Mouse (Mus musculus): ENCODE results near the gene Rflnb. TPM values are rescaled to one million over a fixed set of nuclear protein-coding genes. Genes with fewer than 3 reads are reported as not detected.

The Rflnb gene
- polyA plus RNA-seq, 1 experiment, result 30.8 TPM

- no peak for TF ChIP-seq CTCF (IDR thresholded peaks at IDR 0.05; ENCODE audit: control insufficient read depth, insufficient read depth, low read length)
- TF ChIP-seq POLR2A (IDR thresholded peaks at IDR 0.05; ENCODE audit: borderline replicate concordance, control insufficient read depth, low read depth, low read length), result no peak
- WGBS, result 95% methylated on average over 2 of the region's 2 CpGs
- no peak overlapping the region for H3K27ac ChIP-seq (ENCODE audit: control insufficient read depth, insufficient read depth, low read depth, low read length, poor library complexity)
- H3K4me3 ChIP-seq (replicated peaks; ENCODE audit: control insufficient read depth, low read depth, low read length), result no peak overlapping the region
- H3K4me1 ChIP-seq (ENCODE audit: control insufficient read depth, insufficient read depth, low read length), result no peaks in the 10 kb centered on the region
Measured at GRCm38 (mm10) chr11:76060906-76061305, 33.3 kb upstream of the Rflnb start.

DNA sequence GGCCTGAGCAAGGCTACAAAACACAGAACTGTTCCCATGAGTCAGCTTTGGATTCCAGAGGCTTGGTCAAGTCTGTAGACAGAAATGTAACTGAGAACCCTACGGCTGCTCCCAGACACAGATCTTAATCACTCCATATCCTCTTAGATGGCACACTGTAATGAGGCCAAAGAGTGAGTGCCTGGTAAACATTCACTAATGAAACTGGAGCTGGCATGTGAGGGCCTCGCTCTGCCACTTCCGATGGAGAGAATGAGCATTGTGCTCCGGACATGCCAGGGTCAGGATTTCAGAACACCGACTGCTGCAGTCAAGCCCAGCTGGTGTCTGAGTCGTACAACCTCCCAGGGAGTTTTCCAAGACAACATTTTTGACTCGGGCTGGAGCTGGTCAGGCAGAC, 32.4 kb upstream of the Rflnb start:
- WGBS, result 80% methylated on average over 7 of the region's 7 CpGs
- TF ChIP-seq POLR2A (IDR thresholded peaks at IDR 0.05; ENCODE audit: borderline replicate concordance, control insufficient read depth, low read depth, low read length) (no peak), CTCF (IDR thresholded peaks at IDR 0.05; ENCODE audit: control insufficient read depth, insufficient read depth, low read length) (no peak)
- H3K4me1 ChIP-seq (ENCODE audit: control insufficient read depth, insufficient read depth, low read length), result no peaks in the 10 kb centered on the region
- H3K4me3 ChIP-seq (replicated peaks; ENCODE audit: control insufficient read depth, low read depth, low read length), result no peak overlapping the region
- H3K27ac ChIP-seq (ENCODE audit: control insufficient read depth, insufficient read depth, low read depth, low read length, poor library complexity), result no peak overlapping the region

DNA sequence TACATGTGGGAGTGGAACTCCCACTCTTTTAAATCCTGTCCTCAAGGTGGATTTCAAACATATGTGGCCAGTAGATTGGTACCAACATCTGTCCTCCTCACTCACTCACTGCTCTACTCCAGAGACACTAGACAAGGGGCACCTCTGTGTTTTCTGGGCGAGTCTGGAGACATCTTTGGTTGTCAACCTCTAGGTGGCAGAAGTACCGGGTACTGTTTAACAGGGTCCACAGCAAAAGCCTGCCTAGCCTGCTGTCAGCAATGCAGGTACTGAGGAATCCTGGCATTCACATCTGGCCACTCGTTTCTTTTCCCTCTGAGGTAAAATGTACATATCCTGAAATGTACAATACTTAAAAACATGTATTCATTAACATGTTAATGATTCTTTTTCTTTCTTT, 28.9 kb upstream of the Rflnb start:
- no peak for TF ChIP-seq POLR2A (IDR thresholded peaks at IDR 0.05; ENCODE audit: borderline replicate concordance, control insufficient read depth, low read depth, low read length)
- H3K4me3 ChIP-seq (replicated peaks; ENCODE audit: control insufficient read depth, low read depth, low read length), result no peak overlapping the region
- 50% methylated on average over 3 of the region's 3 CpGs for WGBS

DNA sequence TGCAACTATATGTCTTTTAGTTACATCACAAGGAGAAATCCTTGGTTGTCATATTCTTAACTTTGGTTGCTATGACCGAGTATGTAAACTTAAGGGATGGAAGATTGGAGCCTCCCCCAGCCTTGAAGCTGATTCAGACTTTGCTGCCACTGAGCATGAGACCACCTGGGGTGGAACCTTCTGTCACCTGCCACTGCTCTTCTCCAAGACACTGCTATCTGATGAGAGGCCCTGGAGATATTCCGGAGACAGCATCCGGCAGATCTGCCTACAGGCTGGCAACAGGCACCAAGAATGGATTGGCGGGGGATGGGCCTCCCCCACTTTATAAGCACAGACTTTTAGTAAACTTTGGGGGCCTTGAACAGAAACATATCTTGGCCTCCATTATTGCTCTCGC, 24.9 kb upstream of the Rflnb start:
- no peaks in the 10 kb centered on the region for H3K4me1 ChIP-seq (ENCODE audit: control insufficient read depth, insufficient read depth, low read length)
- 94% methylated on average over 5 of the region's 5 CpGs for WGBS
- H3K4me3 ChIP-seq (replicated peaks; ENCODE audit: control insufficient read depth, low read depth, low read length), result no peak overlapping the region
- no peak overlapping the region for H3K27ac ChIP-seq (ENCODE audit: control insufficient read depth, insufficient read depth, low read depth, low read length, poor library complexity)
- TF ChIP-seq POLR2A (IDR thresholded peaks at IDR 0.05; ENCODE audit: borderline replicate concordance, control insufficient read depth, low read depth, low read length) (no peak), CTCF (IDR thresholded peaks at IDR 0.05; ENCODE audit: control insufficient read depth, insufficient read depth, low read length) (no peak)

More for the DNA sequence above, 28.9 kb upstream of the Rflnb start:
- no peak overlapping the region for H3K27ac ChIP-seq (ENCODE audit: control insufficient read depth, insufficient read depth, low read depth, low read length, poor library complexity)
- H3K4me1 ChIP-seq (ENCODE audit: control insufficient read depth, insufficient read depth, low read length), result no peaks in the 10 kb centered on the region

- Histone ChIP-seq H3K4me1 (ENCODE audit: control insufficient read depth, insufficient read depth, low read length) (no peaks in the 10 kb centered on the region), H3K4me3 (replicated peaks; ENCODE audit: control insufficient read depth, low read depth, low read length) (no peak overlapping the region), H3K27ac (ENCODE audit: control insufficient read depth, insufficient read depth, low read depth, low read length, poor library complexity) (no peak overlapping the region)
- TF ChIP-seq CTCF (IDR thresholded peaks at IDR 0.05; ENCODE audit: control insufficient read depth, insufficient read depth, low read length) (no peak), POLR2A (IDR thresholded peaks at IDR 0.05; ENCODE audit: borderline replicate concordance, control insufficient read depth, low read depth, low read length) (no peak)
- WGBS, result 90% methylated on average over 5 of the region's 5 CpGs
Measured at GRCm38 (mm10) chr11:76050967-76051512, 23.5 kb upstream of the Rflnb start.

DNA sequence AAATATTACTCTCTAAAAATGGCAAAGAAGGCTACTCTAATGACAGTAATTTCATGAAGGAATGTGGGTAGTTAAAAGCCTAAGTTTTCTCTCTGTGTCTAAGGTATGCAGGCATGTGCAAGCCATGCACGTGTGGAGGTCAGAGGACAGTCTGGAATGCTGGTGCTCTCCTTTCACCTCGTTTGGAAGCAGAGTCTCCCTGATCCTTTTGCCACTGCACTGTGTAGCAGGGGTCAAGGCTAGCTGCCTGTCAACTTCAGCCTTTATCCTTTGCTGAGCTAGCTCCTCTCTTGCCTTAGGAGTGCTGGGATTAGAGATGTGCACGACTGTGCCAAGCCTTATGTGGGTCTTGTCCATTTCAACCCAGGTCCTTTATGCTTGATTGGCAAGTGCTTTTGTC, 22.9 kb upstream of the Rflnb start:
- no peak overlapping the region for H3K27ac ChIP-seq (ENCODE audit: control insufficient read depth, insufficient read depth, low read depth, low read length, poor library complexity)
- 74% methylated on average over 3 of the region's 3 CpGs for WGBS
- no peaks in the 10 kb centered on the region for H3K4me1 ChIP-seq (ENCODE audit: control insufficient read depth, insufficient read depth, low read length)
- no peak overlapping the region for H3K4me3 ChIP-seq (replicated peaks; ENCODE audit: control insufficient read depth, low read depth, low read length)
- no peak for TF ChIP-seq CTCF (IDR thresholded peaks at IDR 0.05; ENCODE audit: control insufficient read depth, insufficient read depth, low read length)
- TF ChIP-seq POLR2A (IDR thresholded peaks at IDR 0.05; ENCODE audit: borderline replicate concordance, control insufficient read depth, low read depth, low read length), result no peak

DNA sequence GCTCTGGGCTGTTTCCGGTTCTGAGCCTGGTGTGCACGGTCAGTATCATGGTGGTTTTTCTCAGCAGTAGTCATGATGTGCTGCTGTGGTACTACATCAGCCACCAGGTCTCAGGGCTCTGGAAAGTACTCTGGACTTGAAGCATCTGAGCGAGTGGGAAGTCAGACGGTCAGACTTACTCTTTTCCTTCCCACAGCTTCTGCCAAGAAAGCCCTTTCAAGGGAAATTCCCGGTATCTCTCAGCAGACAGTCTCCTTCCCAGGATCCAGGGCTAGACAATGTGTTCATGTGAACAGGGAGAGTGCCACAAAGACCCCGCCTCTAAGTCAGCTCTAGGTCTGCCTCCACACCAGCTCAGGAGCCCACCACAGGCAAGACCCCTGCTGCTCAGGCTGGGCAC, 17.8 kb upstream of the Rflnb start:
- Histone ChIP-seq H3K4me1 (ENCODE audit: control insufficient read depth, insufficient read depth, low read length) (no peaks in the 10 kb centered on the region), H3K4me3 (replicated peaks; ENCODE audit: control insufficient read depth, low read depth, low read length) (no peak overlapping the region), H3K27ac (ENCODE audit: control insufficient read depth, insufficient read depth, low read depth, low read length, poor library complexity) (no peak overlapping the region)
- WGBS, result 85% methylated on average over 6 of the region's 6 CpGs
- TF ChIP-seq POLR2A (IDR thresholded peaks at IDR 0.05; ENCODE audit: borderline replicate concordance, control insufficient read depth, low read depth, low read length) (no peak), CTCF (IDR thresholded peaks at IDR 0.05; ENCODE audit: control insufficient read depth, insufficient read depth, low read length) (no peak)

- TF ChIP-seq CTCF (IDR thresholded peaks at IDR 0.05; ENCODE audit: control insufficient read depth, insufficient read depth, low read length), result no peak
- TF ChIP-seq POLR2A (IDR thresholded peaks at IDR 0.05; ENCODE audit: borderline replicate concordance, control insufficient read depth, low read depth, low read length), result no peak
- Histone ChIP-seq H3K4me1 (ENCODE audit: control insufficient read depth, insufficient read depth, low read length) (no peaks in the 10 kb centered on the region), H3K4me3 (replicated peaks; ENCODE audit: control insufficient read depth, low read depth, low read length) (no peak overlapping the region), H3K27ac (ENCODE audit: control insufficient read depth, insufficient read depth, low read depth, low read length, poor library complexity) (no peak overlapping the region)
- 94% methylated on average over 6 of the region's 6 CpGs for WGBS
Measured at GRCm38 (mm10) chr11:76044468-76044867, 16.9 kb upstream of the Rflnb start.

- Histone ChIP-seq H3K27ac (ENCODE audit: control insufficient read depth, insufficient read depth, low read depth, low read length, poor library complexity) (no peak overlapping the region), H3K4me1 (ENCODE audit: control insufficient read depth, insufficient read depth, low read length) (no peaks in the 10 kb centered on the region; the same call in 1 of the 2 replicates), H3K4me3 (replicated peaks; ENCODE audit: control insufficient read depth, low read depth, low read length) (no peak overlapping the region)
- WGBS, result 82% methylated on average over 5 of the region's 5 CpGs
- no peak for TF ChIP-seq CTCF (IDR thresholded peaks at IDR 0.05; ENCODE audit: control insufficient read depth, insufficient read depth, low read length)
- no peak for TF ChIP-seq POLR2A (IDR thresholded peaks at IDR 0.05; ENCODE audit: borderline replicate concordance, control insufficient read depth, low read depth, low read length)
Measured at GRCm38 (mm10) chr11:76042882-76043281, 15.3 kb upstream of the Rflnb start.

Measured in bone marrow, adult 2 months (tissue).